Mouse (Mus musculus): ENCODE results near the gene Ccdc22. TPM values are rescaled to one million over a fixed set of nuclear protein-coding genes. Genes with fewer than 3 reads are reported as not detected.

Gene Ccdc22
- 27.4 and 29.9 TPM in 2 replicates for polyA plus RNA-seq (2015; fragmentation: Nextera tagmentation; extraction: Ambion mirVana)

- H3K27ac ChIP-seq (replicated peaks), result no peak within 1 kb of the TSS
- no peaks in the 10 kb centered on the region for H3K36me3 ChIP-seq
- H3K9me3 ChIP-seq (replicated peaks), result no peaks in the 10 kb centered on the region
- peak within 1 kb of the TSS; percentile 51 for H3K4me3 ChIP-seq (replicated peaks)
- H3K27me3 ChIP-seq, result no peaks in the 10 kb centered on the region
- ATAC-seq (ENCODE audit: insufficient number of reproducible peaks, low FRiP score, low TSS enrichment, low read depth), result peak; percentile 87
- WGBS, result 20% methylated on average over 28 of the region's 28 CpGs
- H3K9ac ChIP-seq, result peak within 1 kb of the TSS; percentile 10; the same call in 1 of the 2 replicates
- H3K4me2 ChIP-seq (replicated peaks), result peak within 1 kb of the TSS; percentile 46
- no peaks in the 10 kb centered on the region for H3K4me1 ChIP-seq
Measured at GRCm38 (mm10) chrX:7604879-7605574, at the start of gene Ccdc22. Ccdc22 (minus strand) TSS chrX:7605517.

GRCm38 (mm10) chrX:7648671-7649304 is 43.5 kb upstream of the Ccdc22 start:
- Histone ChIP-seq H3K27ac (replicated peaks) (peak overlapping the region; percentile 82), H3K4me2 (replicated peaks) (peak overlapping the region; percentile 53), H3K9me3 (replicated peaks) (no peaks in the 10 kb centered on the region), H3K4me3 (replicated peaks) (peak overlapping the region; percentile 53), H3K9ac (peak overlapping the region; percentile 39; the same call in 1 of the 2 replicates), H3K36me3 (no peaks in the 10 kb centered on the region), H3K27me3 (no peaks in the 10 kb centered on the region), H3K4me1 (no peaks in the 10 kb centered on the region)
- 13% methylated on average over 24 of the region's 25 CpGs for WGBS
- peak; percentile 96 for ATAC-seq (ENCODE audit: insufficient number of reproducible peaks, low FRiP score, low TSS enrichment, low read depth)

GRCm38 (mm10) chrX:7645349-7645748 is 40.0 kb upstream of the Ccdc22 start:
- no peak overlapping the region for H3K27ac ChIP-seq (replicated peaks)

GRCm38 (mm10) chrX:7640785-7641184 is 35.5 kb upstream of the Ccdc22 start:
- H3K9ac ChIP-seq, result no peak overlapping the region
- H3K4me2 ChIP-seq (replicated peaks), result no peak overlapping the region
- H3K36me3 ChIP-seq, result no peaks in the 10 kb centered on the region
- H3K4me1 ChIP-seq, result no peaks in the 10 kb centered on the region
- no peak for ATAC-seq (ENCODE audit: insufficient number of reproducible peaks, low FRiP score, low TSS enrichment, low read depth)
- no peaks in the 10 kb centered on the region for H3K9me3 ChIP-seq (replicated peaks)
- H3K27ac ChIP-seq (replicated peaks), result no peak overlapping the region
- WGBS, result 31% methylated on average over 12 of the region's 12 CpGs
- no peak overlapping the region for H3K4me3 ChIP-seq (replicated peaks)
- H3K27me3 ChIP-seq, result no peaks in the 10 kb centered on the region

More at GRCm38 (mm10) chrX:7645349-7645748, 40.0 kb upstream of the Ccdc22 start:
- Histone ChIP-seq H3K4me3 (replicated peaks) (no peak overlapping the region), H3K4me1 (no peaks in the 10 kb centered on the region), H3K36me3 (no peaks in the 10 kb centered on the region), H3K4me2 (replicated peaks) (no peak overlapping the region), H3K9me3 (replicated peaks) (no peaks in the 10 kb centered on the region), H3K27me3 (no peaks in the 10 kb centered on the region), H3K9ac (no peak overlapping the region)
- 12% methylated on average over 5 of the region's 5 CpGs for WGBS
- ATAC-seq (ENCODE audit: insufficient number of reproducible peaks, low FRiP score, low TSS enrichment, low read depth), result no peak

- no peaks in the 10 kb centered on the region for H3K36me3 ChIP-seq
- H3K4me1 ChIP-seq, result no peaks in the 10 kb centered on the region
- peak; percentile 20; the same call in 1 of the 2 replicates for ATAC-seq (ENCODE audit: insufficient number of reproducible peaks, low FRiP score, low TSS enrichment, low read depth)
- no peaks in the 10 kb centered on the region for H3K27me3 ChIP-seq
- H3K4me2 ChIP-seq (replicated peaks), result no peak overlapping the region
- WGBS, result 23% methylated on average over 13 of the region's 13 CpGs
- H3K27ac ChIP-seq (replicated peaks), result no peak overlapping the region
- no peak overlapping the region for H3K9ac ChIP-seq
- no peaks in the 10 kb centered on the region for H3K9me3 ChIP-seq (replicated peaks)
- H3K4me3 ChIP-seq (replicated peaks), result no peak overlapping the region
Measured at GRCm38 (mm10) chrX:7639536-7640325, 34.4 kb upstream of the Ccdc22 start.

GRCm38 (mm10) chrX:7638401-7639091 is 33.2 kb upstream of the Ccdc22 start, which contains the start of gene Syp:
Syp (plus strand) TSS chrX:7638471.
- WGBS, result 17% methylated on average over 33 of the region's 42 CpGs
- Histone ChIP-seq H3K27ac (replicated peaks) (no peak within 1 kb of the TSS), H3K4me1 (no peaks in the 10 kb centered on the region), H3K36me3 (no peaks in the 10 kb centered on the region), H3K4me3 (replicated peaks) (peak within 1 kb of the TSS; percentile 22), H3K9ac (no peak within 1 kb of the TSS), H3K9me3 (replicated peaks) (no peaks in the 10 kb centered on the region), H3K27me3 (no peaks in the 10 kb centered on the region), H3K4me2 (replicated peaks) (peak within 1 kb of the TSS; percentile 44)
- peak; percentile 74 for ATAC-seq (ENCODE audit: insufficient number of reproducible peaks, low FRiP score, low TSS enrichment, low read depth)

GRCm38 (mm10) chrX:7635101-7635500 is 29.8 kb upstream of the Ccdc22 start:
- H3K4me1 ChIP-seq, result no peaks in the 10 kb centered on the region
- 62% methylated on average over 3 of the region's 3 CpGs for WGBS
- no peak overlapping the region for H3K4me3 ChIP-seq (replicated peaks)
- ATAC-seq (ENCODE audit: insufficient number of reproducible peaks, low FRiP score, low TSS enrichment, low read depth), result no peak
- H3K9ac ChIP-seq, result no peak overlapping the region
- H3K9me3 ChIP-seq (replicated peaks), result no peaks in the 10 kb centered on the region
- H3K27ac ChIP-seq (replicated peaks), result no peak overlapping the region
- no peak overlapping the region for H3K4me2 ChIP-seq (replicated peaks)
- H3K27me3 ChIP-seq, result no peaks in the 10 kb centered on the region
- no peaks in the 10 kb centered on the region for H3K36me3 ChIP-seq

GRCm38 (mm10) chrX:7632560-7632959 is 27.2 kb upstream of the Ccdc22 start:
- Histone ChIP-seq H3K36me3 (no peaks in the 10 kb centered on the region), H3K9me3 (replicated peaks) (no peaks in the 10 kb centered on the region), H3K4me2 (replicated peaks) (no peak overlapping the region), H3K4me3 (replicated peaks) (no peak overlapping the region), H3K27ac (replicated peaks) (no peak overlapping the region), H3K9ac (no peak overlapping the region), H3K27me3 (no peaks in the 10 kb centered on the region), H3K4me1 (no peaks in the 10 kb centered on the region)
- ATAC-seq (ENCODE audit: insufficient number of reproducible peaks, low FRiP score, low TSS enrichment, low read depth), result no peak
- WGBS, result 84% methylated on average over 6 of the region's 6 CpGs

GRCm38 (mm10) chrX:7617889-7618551 is 12.7 kb upstream of the Ccdc22 start:
- ATAC-seq (ENCODE audit: insufficient number of reproducible peaks, low FRiP score, low TSS enrichment, low read depth), result no peak
- H3K9me3 ChIP-seq (replicated peaks), result no peaks in the 10 kb centered on the region
- H3K9ac ChIP-seq, result no peak overlapping the region
- H3K36me3 ChIP-seq, result no peaks in the 10 kb centered on the region
- no peaks in the 10 kb centered on the region for H3K4me1 ChIP-seq
- 75% methylated on average over 12 of the region's 12 CpGs for WGBS
- H3K4me3 ChIP-seq (replicated peaks), result no peak overlapping the region
- no peaks in the 10 kb centered on the region for H3K27me3 ChIP-seq
- H3K4me2 ChIP-seq (replicated peaks), result no peak overlapping the region
- H3K27ac ChIP-seq (replicated peaks), result no peak overlapping the region

GRCm38 (mm10) chrX:7610536-7611258 is 5.4 kb upstream of the Ccdc22 start:
- Histone ChIP-seq H3K9me3 (replicated peaks) (no peaks in the 10 kb centered on the region), H3K4me3 (replicated peaks) (peak overlapping the region; percentile 34), H3K4me2 (replicated peaks) (peak overlapping the region; percentile 58), H3K27me3 (no peaks in the 10 kb centered on the region; the same call in 1 of the 2 replicates), H3K9ac (no peak overlapping the region), H3K4me1 (no peaks in the 10 kb centered on the region), H3K27ac (replicated peaks) (no peak overlapping the region), H3K36me3 (no peaks in the 10 kb centered on the region)
- 20% methylated on average over 26 of the region's 26 CpGs for WGBS
- ATAC-seq (ENCODE audit: insufficient number of reproducible peaks, low FRiP score, low TSS enrichment, low read depth), result no peak

Measured in embryonic facial prominence, embryonic 15.5 days (tissue).